Mouse (Mus musculus): Measurements from ENCODE around the gene Ptprr. TPM values are rescaled to one million over a fixed set of nuclear protein-coding genes. Genes with fewer than 3 reads are reported as not detected.

The Ptprr gene
- total RNA-seq, 2 experiments from 2014 or later: 0.68 to 0.71 TPM

- intact Hi-C loops (cut with DNase I; ENCODE audit: low total_unique reads): no loop called here
- DNase-seq: no peak
Observed at GRCm38 (mm10) chr10:116300824-116301223, 282.8 kb downstream of the Ptprr start.

- intact Hi-C loops (cut with DNase I; ENCODE audit: low total_unique reads): no loop called here
- peak; percentile 26 for DNase-seq
Observed at GRCm38 (mm10) chr10:116301258-116301657, 283.2 kb downstream of the Ptprr start.

GRCm38 (mm10) chr10:116304355-116304754, 286.3 kb downstream of the Ptprr start:
- DNase-seq: no peak
- intact Hi-C loops (cut with DNase I; ENCODE audit: low total_unique reads): no loop called here

- DNase-seq: no peak
- intact Hi-C loops (cut with DNase I; ENCODE audit: low total_unique reads): no loop called here
Observed at GRCm38 (mm10) chr10:116309460-116309859, 291.4 kb downstream of the Ptprr start.

- intact Hi-C loops (cut with DNase I; ENCODE audit: low total_unique reads): no loop called here
- DNase-seq: no peak
Observed at GRCm38 (mm10) chr10:116310516-116311210, 292.6 kb downstream of the Ptprr start.

- intact Hi-C loops (cut with DNase I; ENCODE audit: low total_unique reads): no loop called here
- DNase-seq: peak; percentile 70
Observed at GRCm38 (mm10) chr10:116319246-116319645, 301.2 kb downstream of the Ptprr start.

Other genes starting within 250 kb of the Ptprr start
- 10 to 100 TPM; 30.9 to 34.9 TPM for gene Tspan8, start 201.4 kb upstream of the Ptprr start, total RNA-seq (2021)
- gene 4933416C03Rik, start 95.7 kb downstream of the Ptprr start, total RNA-seq (2021): not detected